Mouse (Mus musculus) embryonic fibroblast, embryonic 13.5 days (primary cell): Measurements from ENCODE around the gene Vmn1r204.
"Not testable (repeated sequence)": the region's sequence is repeated elsewhere in the genome, so short reads cannot be mapped to it uniquely, and the experiment has no call there.

Experiments used
- CTCF ChIP-seq: IDR thresholded peaks from 2 replicates; pipeline ENCODE4 v1.5.1; 2011; ENCODE audit warnings: mild to moderate bottlenecking, control low read depth, low read length, moderate library complexity, borderline replicate concordance; ENCODE audit not compliant: insufficient read depth
- POLR2A ChIP-seq: IDR thresholded peaks from 2 replicates; pipeline ENCODE4 v1.6.1; 2011; ENCODE audit warnings: low read depth, mild to moderate bottlenecking, control low read depth, low read length, moderate library complexity

DNA sequence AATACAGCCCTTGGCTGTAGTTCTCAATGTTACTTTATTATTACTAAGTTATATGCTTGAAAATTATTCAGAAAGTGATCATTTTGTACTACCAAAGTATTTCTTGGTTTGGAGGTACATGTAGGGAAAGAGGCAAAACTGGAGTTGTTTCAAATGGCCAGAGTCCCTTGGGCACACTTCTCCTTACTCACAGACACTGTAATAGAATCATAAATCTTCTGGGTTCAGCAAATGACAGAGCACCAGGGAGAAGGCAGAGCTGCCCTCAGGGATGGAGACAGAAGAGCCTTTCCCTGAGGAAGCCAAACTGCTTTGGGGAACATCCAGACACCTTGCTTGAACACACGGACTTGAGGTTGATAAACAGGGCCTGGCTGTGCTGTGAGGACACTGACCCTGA lies at the start of gene Vmn1r204:
- not testable (repeated sequence) for TF ChIP-seq CTCF, POLR2A
